Mouse (Mus musculus): Measurements from ENCODE around the gene Ninj2.

DNA sequence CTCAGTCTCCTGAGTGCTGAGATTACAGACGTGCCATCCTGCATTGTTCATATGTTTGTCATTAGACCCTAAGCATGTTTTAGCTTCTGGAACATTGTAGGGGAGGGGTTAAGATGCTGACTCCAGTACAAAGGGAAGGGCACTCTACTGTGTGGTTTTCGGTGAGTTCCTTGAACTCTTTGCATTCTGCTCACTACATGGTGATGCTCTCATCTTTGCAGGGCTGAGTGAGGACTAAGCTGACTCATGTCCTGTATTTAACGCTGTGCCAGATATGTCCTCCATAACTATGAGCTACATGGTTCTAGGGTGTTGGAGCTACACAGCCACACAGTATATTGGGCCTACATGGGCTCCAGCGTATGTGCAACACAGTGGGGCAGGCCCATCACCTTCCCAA is 97.2 kb downstream of the Ninj2 start:
- TF ChIP-seq CHD2 (IDR thresholded peaks at IDR 0.05; ENCODE audit: low read depth, low read length), result no peak
- TF ChIP-seq MAFK (IDR thresholded peaks at IDR 0.05; ENCODE audit: insufficient read depth, low read depth, low read length), result no peak
- TF ChIP-seq ZC3H11A (IDR thresholded peaks at IDR 0.05; ENCODE audit: borderline replicate concordance, low read depth, low read length), result no peak

All from ES-E14 (cell line).